ENCODE assay signal across 8 mouse cellular contexts in the genomic region with DNA sequence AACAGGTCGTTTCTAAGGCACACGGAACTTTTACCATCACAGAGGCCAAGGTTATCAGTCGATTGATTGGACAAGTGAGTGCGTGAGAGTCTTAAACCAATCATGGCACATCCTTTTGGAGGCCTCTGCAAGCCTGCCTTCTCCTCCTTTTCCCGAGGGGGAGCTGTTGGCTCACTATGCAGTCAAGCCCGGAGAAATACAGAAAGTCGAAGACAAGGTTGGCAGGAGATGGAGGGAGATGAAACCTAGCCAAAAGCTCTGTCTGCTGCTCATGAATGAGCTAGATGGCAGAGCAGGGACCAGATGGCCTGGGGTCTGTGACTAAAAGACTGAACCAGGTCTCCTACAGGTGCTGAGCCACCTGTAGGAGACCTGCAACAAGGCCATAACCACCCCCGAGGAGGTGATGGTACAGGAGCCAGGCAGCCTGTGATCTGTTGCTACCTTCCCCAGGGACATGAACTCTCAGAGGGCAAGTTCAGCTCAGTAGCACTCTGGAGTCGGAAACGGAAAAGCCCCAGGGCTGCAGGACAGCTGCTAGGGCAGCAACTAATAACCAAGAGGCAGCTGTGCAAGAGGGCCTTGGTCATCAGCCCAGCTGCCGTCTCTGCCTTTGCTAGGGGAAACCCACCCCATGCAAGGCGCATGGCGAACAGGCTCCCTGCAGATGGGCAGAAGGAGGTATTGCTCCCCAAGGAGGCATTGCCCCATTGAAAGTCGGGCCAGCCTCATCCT.
DNase-seq lines count a peak whose midpoint lies in the region; ATAC-seq lines count a peak whose summit lies in the region.

No protein-coding gene starts in this region.

- H3K9ac ChIP-seq in midbrain, embryonic 14.5 days (replicated peaks; ENCODE audit: low read length) = no peak overlapping the region
- H3K9ac ChIP-seq in midbrain, embryonic 11.5 days (ENCODE audit: low read length) = no peak overlapping the region
- no peak overlapping the region for H3K9ac ChIP-seq in lung, embryonic 15.5 days

- H3K36me3 ChIP-seq in midbrain, embryonic 14.5 days (ENCODE audit: control insufficient read depth, insufficient read depth, low read length) = peaks cover 38% of the 10 kb centered on the region
- H3K36me3 ChIP-seq in midbrain, embryonic 11.5 days (ENCODE audit: control insufficient read depth, insufficient read depth, low read length) = peaks cover 33% of the 10 kb centered on the region
- H3K36me3 ChIP-seq in lung, embryonic 15.5 days = peaks cover 37% of the 10 kb centered on the region

- H3K4me3 ChIP-seq in midbrain, embryonic 14.5 days (replicated peaks; ENCODE audit: low read depth, low read length) = no peak overlapping the region
- H3K4me3 ChIP-seq in midbrain, embryonic 11.5 days (ENCODE audit: low read depth, low read length) = no peak overlapping the region
- H3K4me3 ChIP-seq in lung, embryonic 15.5 days = no peak overlapping the region

- H3K27ac ChIP-seq in midbrain, embryonic 14.5 days (replicated peaks; ENCODE audit: low read depth, low read length) = peak overlapping the region; percentile 32; the same call in 1 of the 2 replicates
- H3K27ac ChIP-seq in midbrain, embryonic 11.5 days (ENCODE audit: low read depth, low read length) = no peak overlapping the region
- H3K27ac ChIP-seq in lung, embryonic 15.5 days = 0 out of 2 replicates have a peak overlapping the region, but pooled peaks have one; percentile 1

- H3K9me3 ChIP-seq in midbrain, embryonic 14.5 days (ENCODE audit: control insufficient read depth, low read length) = peaks cover 12% of the 10 kb centered on the region; the same call in 1 of the 2 replicates
- peaks cover 20% of the 10 kb centered on the region for H3K9me3 ChIP-seq in midbrain, embryonic 11.5 days (ENCODE audit: control insufficient read depth, low read length)
- H3K9me3 ChIP-seq in lung, embryonic 15.5 days = peaks cover 9% of the 10 kb centered on the region; the same call in 1 of the 2 replicates

- H3K27me3 ChIP-seq in midbrain, embryonic 14.5 days (ENCODE audit: control insufficient read depth, insufficient read depth, low read length) = no peaks in the 10 kb centered on the region
- H3K27me3 ChIP-seq in midbrain, embryonic 11.5 days (ENCODE audit: control insufficient read depth, insufficient read depth, low read length) = no peaks in the 10 kb centered on the region
- H3K27me3 ChIP-seq in lung, embryonic 15.5 days = no peaks in the 10 kb centered on the region

- H3K4me2 ChIP-seq in midbrain, embryonic 14.5 days (ENCODE audit: low read length) = no peak overlapping the region
- no peak overlapping the region for H3K4me2 ChIP-seq in midbrain, embryonic 11.5 days
- no peak overlapping the region for H3K4me2 ChIP-seq in lung, embryonic 15.5 days

- DNase-seq in midbrain, embryonic 14.5 days = peak; percentile 77
- DNase-seq in midbrain, embryonic 11.5 days (ENCODE audit: low spot score, missing footprints) = no peak
- peak; percentile 4 for DNase-seq in cerebellum, adult 8-10 months
- DNase-seq in gastrocnemius, adult 18-20 months (ENCODE audit: low spot score) = peak; percentile 49
- peak; percentile 61 for DNase-seq in layer of hippocampus, adult 11-12 months (ENCODE audit: low spot score)
- peak; percentile 59 for DNase-seq in telencephalon, adult 2 months (ENCODE audit: low read depth, low spot score)

- no peak for ATAC-seq in midbrain, embryonic 14.5 days (ENCODE audit: low FRiP score, low TSS enrichment)
- ATAC-seq in midbrain, embryonic 11.5 days (ENCODE audit: low FRiP score) = no peak
- peak; percentile 40; the same call in 1 of the 2 replicates for ATAC-seq in lung, embryonic 15.5 days (ENCODE audit: borderline replicate concordance, extremely low read depth, low FRiP score, low TSS enrichment)
- no peak for ATAC-seq in granulocyte monocyte progenitor cell, adult 5-6 weeks (replicated peaks; ENCODE audit: poor library complexity, severe bottlenecking)

- 65% methylated on average over 14 of the region's 14 CpGs for WGBS in midbrain, embryonic 14.5 days
- 77% methylated on average over 14 of the region's 14 CpGs for WGBS in midbrain, embryonic 11.5 days
- WGBS in lung, embryonic 15.5 days = 42% methylated on average over 14 of the region's 14 CpGs

- H3K4me1 ChIP-seq in midbrain, embryonic 14.5 days (ENCODE audit: control insufficient read depth, insufficient read depth, low read length) = peaks cover 28% of the 10 kb centered on the region
- peaks cover 20% of the 10 kb centered on the region for H3K4me1 ChIP-seq in midbrain, embryonic 11.5 days (ENCODE audit: control insufficient read depth, insufficient read depth, low read length)
- peaks cover 31% of the 10 kb centered on the region for H3K4me1 ChIP-seq in lung, embryonic 15.5 days
